Mouse (Mus musculus) kidney, postnatal 0 days (tissue): ENCODE measurements around the gene Maml3. TPM values are rescaled to one million over a fixed set of nuclear protein-coding genes. Genes with fewer than 3 reads are reported as not detected.

Experiments used
- ATAC-seq: fragments of 200-750 bp; cut with Nextera tagmentation; replicated peaks from 2 replicates; pipeline ENCODE4 v1.8.0; 2017; ENCODE audit warnings: low read depth, moderate number of reproducible peaks, moderate TSS enrichment, moderate library complexity; ENCODE audit not compliant: low FRiP score
- DNase-seq: peaks from one replicate; pipeline ENCODE4 v3.0.0-alpha.2; 2016; ENCODE audit warnings: low spot score
- H3K27ac ChIP-seq: fragments of 300-500 bp; sonication (generic); 2 replicates; pipeline ENCODE4 v1.5.1; 2014; ENCODE audit warnings: mild to moderate bottlenecking
- H3K27me3 ChIP-seq: fragments of 300-500 bp; sonication (generic); 2 replicates; pipeline ENCODE4 v1.6.1; 2014; ENCODE audit warnings: low read length, mixed read lengths; ENCODE audit not compliant: insufficient read depth
- H3K36me3 ChIP-seq: fragments of 300-500 bp; sonication (generic); 2 replicates; pipeline ENCODE4 v1.6.1; 2014; ENCODE audit warnings: low read length, mixed read lengths; ENCODE audit not compliant: insufficient read depth
- H3K4me1 ChIP-seq: fragments of 300-500 bp; sonication (generic); replicated peaks from 2 replicates; pipeline ENCODE4 v1.6.1; 2014; ENCODE audit warnings: antibody characterized with exemption, low read length, mixed read lengths; ENCODE audit not compliant: insufficient read depth
- H3K4me2 ChIP-seq: fragments of 300-500 bp; sonication (generic); 2 replicates; pipeline ENCODE4 v1.6.1; 2014; ENCODE audit warnings: mild to moderate bottlenecking, low read length, moderate library complexity, mixed read lengths
- H3K4me3 ChIP-seq: fragments of 300-500 bp; sonication (generic); replicated peaks from 2 replicates; pipeline ENCODE4 v1.5.1; 2014; ENCODE audit warnings: low read depth, low read length
- H3K9ac ChIP-seq: fragments of 300-500 bp; sonication (generic); 2 replicates; pipeline ENCODE4 v1.6.1; 2014; ENCODE audit warnings: low read depth, low read length
- H3K9me3 ChIP-seq: fragments of 300-500 bp; sonication (generic); replicated peaks from 2 replicates; pipeline ENCODE4 v1.6.1; 2016; ENCODE audit warnings: low read length, inconsistent platforms, mixed read lengths
- CTCF ChIP-seq: IDR thresholded peaks from 2 replicates; pipeline ENCODE4 v1.5.1; 2016; ENCODE audit warnings: antibody characterized with exemption, low read depth, mild to moderate bottlenecking, moderate library complexity
- WGBS: fragments of 180-500 bp; shearing (Covaris S2); extraction: QIAGEN DNeasy Blood & Tissue Kit; methylation state at CpG from one replicate; pipeline ENCODE4 v1.1.7; 2014; 5-methylcytosine and 5-hydroxymethylcytosine counted together
- polyA plus RNA-seq: library from polyadenylated mRNA; unstranded; fragments of >200 nt; fragmentation: Nextera tagmentation; extraction: Ambion mirVana; gene quantifications from 2 replicates; pipeline ENCODE4 v1.2.1, GENCODE M21; 2015

Maml3 gene
- polyA plus RNA-seq, 1 experiment from 2014 or later, result 5.4 TPM

GRCm38 (mm10) chr3:51739835-51740112 lies 365.1 kb downstream of the Maml3 start:
- H3K9ac ChIP-seq, result 0 out of 2 replicates have a peak overlapping the region, but pooled peaks have one; percentile 14
- no peaks in the 10 kb centered on the region for H3K9me3 ChIP-seq
- ATAC-seq (no peak), DNase-seq (no peak)
- no peaks in the 10 kb centered on the region for H3K27me3 ChIP-seq
- no peak overlapping the region for H3K4me2 ChIP-seq
- no peak for TF ChIP-seq CTCF
- H3K27ac ChIP-seq, result peak overlapping the region; percentile 58
- H3K4me1 ChIP-seq, result peaks cover 20% of the 10 kb centered on the region
- H3K4me3 ChIP-seq, result no peak overlapping the region
- H3K36me3 ChIP-seq, result no peaks in the 10 kb centered on the region

GRCm38 (mm10) chr3:51739049-51739834 lies 365.6 kb downstream of the Maml3 start:
- H3K4me2 ChIP-seq, result peak overlapping the region; percentile 23; the same call in 1 of the 2 replicates
- peak; percentile 55 for TF ChIP-seq CTCF
- no peaks in the 10 kb centered on the region for H3K27me3 ChIP-seq
- peak overlapping the region; percentile 58 for H3K27ac ChIP-seq
- H3K36me3 ChIP-seq, result no peaks in the 10 kb centered on the region
- H3K9ac ChIP-seq, result 0 out of 2 replicates have a peak overlapping the region, but pooled peaks have one; percentile 14
- ATAC-seq, result peak; percentile 84
- no peak overlapping the region for H3K4me3 ChIP-seq
- H3K4me1 ChIP-seq, result peaks cover 20% of the 10 kb centered on the region
- WGBS, result 8% methylated on average over 12 of the region's 12 CpGs
- H3K9me3 ChIP-seq, result no peaks in the 10 kb centered on the region
- DNase-seq, result peak; percentile 93

GRCm38 (mm10) chr3:51733685-51734084 lies 371.2 kb downstream of the Maml3 start:
- TF ChIP-seq CTCF, result no peak
- Histone ChIP-seq H3K4me1 (peaks cover 12% of the 10 kb centered on the region; the same call in 1 of the 2 replicates), H3K4me2 (no peak overlapping the region), H3K27me3 (no peaks in the 10 kb centered on the region), H3K4me3 (no peak overlapping the region), H3K9me3 (no peaks in the 10 kb centered on the region), H3K36me3 (no peaks in the 10 kb centered on the region), H3K27ac (no peak overlapping the region), H3K9ac (no peak overlapping the region)
- ATAC-seq, result no peak
- WGBS, result 78% methylated on average over 3 of the region's 3 CpGs
- DNase-seq, result peak; percentile 18

- no peak overlapping the region for H3K4me3 ChIP-seq
- H3K36me3 ChIP-seq, result no peaks in the 10 kb centered on the region
- no peak overlapping the region for H3K4me2 ChIP-seq
- WGBS, result 92% methylated on average over 16 of the region's 16 CpGs
- ATAC-seq (no peak), DNase-seq (no peak)
- no peaks in the 10 kb centered on the region for H3K27me3 ChIP-seq
- TF ChIP-seq CTCF, result no peak
- H3K9me3 ChIP-seq, result no peaks in the 10 kb centered on the region
- no peak overlapping the region for H3K9ac ChIP-seq
- H3K27ac ChIP-seq, result no peak overlapping the region
- 0 out of 2 replicates have a peak, but pooled peaks cover 17% of the 10 kb centered on the region for H3K4me1 ChIP-seq
Observed at GRCm38 (mm10) chr3:51731949-51732636, 372.8 kb downstream of the Maml3 start.

- no peak overlapping the region for H3K4me2 ChIP-seq
- no peak for TF ChIP-seq CTCF
- H3K27me3 ChIP-seq, result no peaks in the 10 kb centered on the region
- H3K27ac ChIP-seq, result no peak overlapping the region
- no peak overlapping the region for H3K4me3 ChIP-seq
- DNase-seq (no peak), ATAC-seq (no peak)
- no peaks in the 10 kb centered on the region for H3K36me3 ChIP-seq
- H3K4me1 ChIP-seq, result peaks cover 17% of the 10 kb centered on the region; the same call in 1 of the 2 replicates
- 87% methylated on average over 7 of the region's 7 CpGs for WGBS
- H3K9me3 ChIP-seq, result no peaks in the 10 kb centered on the region
- no peak overlapping the region for H3K9ac ChIP-seq
Observed at GRCm38 (mm10) chr3:51730662-51731061, 374.2 kb downstream of the Maml3 start.

GRCm38 (mm10) chr3:51729109-51729918 lies 375.6 kb downstream of the Maml3 start:
- H3K9me3 ChIP-seq, result no peaks in the 10 kb centered on the region
- H3K36me3 ChIP-seq, result no peaks in the 10 kb centered on the region
- no peak for TF ChIP-seq CTCF
- H3K4me3 ChIP-seq, result no peak overlapping the region
- 83% methylated on average over 14 of the region's 14 CpGs for WGBS
- ATAC-seq (no peak), DNase-seq (no peak)
- H3K4me1 ChIP-seq, result peaks cover 24% of the 10 kb centered on the region; the same call in 1 of the 2 replicates
- H3K27ac ChIP-seq, result no peak overlapping the region
- H3K4me2 ChIP-seq, result no peak overlapping the region
- H3K9ac ChIP-seq, result no peak overlapping the region
- no peaks in the 10 kb centered on the region for H3K27me3 ChIP-seq
